Mouse (Mus musculus): ENCODE measurements around the gene Ube4a.

Ube4a gene

GRCm38 (mm10) chr9:44888114-44888624 is 77.2 kb downstream of the Ube4a start:
- CTCF ChIA-PET: no interaction called here

GRCm38 (mm10) chr9:44882981-44883569 is 82.3 kb downstream of the Ube4a start:
- CTCF ChIA-PET: interaction anchor here in 2 of 4 experiments (0.6 to 1.4 kb wide), 2 partner anchors 25 to 121 kb away, joined by 4 to 10 read pairs; no protein-coding TSS in a partner anchor
- POLR2A ChIA-PET: interaction anchor here in 3 of 4 experiments (0.5 to 2.5 kb wide), 14 partner anchors 9 to 650 kb away, joined by 3 to 11 read pairs (median 4); partner anchors contain the start of genes Arcn1 (in 1 of the 3), Atp5l (in 1 of the 3), Ift46 (in 1 of the 3) and Ube4a (in 1 of the 3)

More at GRCm38 (mm10) chr9:44888114-44888624, 77.2 kb downstream of the Ube4a start:
- POLR2A ChIA-PET: no interaction called here

- ChIA-PET POLR2A (interaction anchor here (0.5 to 2.5 kb wide), 35 partner anchors 10 to 1936 kb away, joined by 3 to 11 read pairs (median 4); partner anchors contain the start of genes Atp5l (in 2 of the 4), Ube4a (in 2 of the 4), Arcn1 (in 1 of the 4) and Ift46 (in 1 of the 4)), CTCF (interaction anchor here (0.6 to 1.4 kb wide), 8 partner anchors 16 to 252 kb away, joined by 3 to 10 read pairs (median 4); no protein-coding TSS in a partner anchor)
Observed at GRCm38 (mm10) chr9:44882436-44882980, 82.9 kb downstream of the Ube4a start.

- ChIA-PET CTCF (interaction anchor here (0.6 to 1.4 kb wide), 11 partner anchors 15 to 425 kb away, joined by 3 to 10 read pairs (median 4); no protein-coding TSS in a partner anchor), POLR2A (interaction anchor here (0.5 to 2.5 kb wide), 38 partner anchors 8 to 1983 kb away, joined by 3 to 11 read pairs (median 4); partner anchors contain the start of genes Atp5l (in 2 of the 4), Ube4a (in 2 of the 4), Arcn1 (in 1 of the 4) and Ift46 (in 1 of the 4))
Observed at GRCm38 (mm10) chr9:44881941-44882435, 83.4 kb downstream of the Ube4a start.

GRCm38 (mm10) chr9:44881221-44881871 is 84.1 kb downstream of the Ube4a start, which contains the start of gene Kmt2a:
TSS of gene Kmt2a (minus strand) at chr9:44881296.
- POLR2A ChIA-PET: interaction anchor here in 3 of 4 experiments (0.5 to 2.5 kb wide), 34 partner anchors 9 to 1982 kb away, joined by 3 to 11 read pairs (median 5); partner anchors contain the start of genes Atp5l (in 2 of the 3), Ube4a (in 2 of the 3), Arcn1 (in 1 of the 3) and Ift46 (in 1 of the 3)
- CTCF ChIA-PET: interaction anchor here (0.6 to 1.3 kb wide), 9 partner anchors 15 to 424 kb away, joined by 3 to 8 read pairs (median 5); no protein-coding TSS in a partner anchor

- POLR2A ChIA-PET: interaction anchor here in 3 of 4 experiments (0.6 to 2.5 kb wide), 7 partner anchors 10 to 910 kb away, joined by 3 to 11 read pairs (median 4); partner anchors contain the start of genes Arcn1 (in 1 of the 3) and Ift46 (in 1 of the 3)
- CTCF ChIA-PET: interaction anchor here in 2 of 4 experiments (0.7 kb wide), 2 partner anchors 225 to 396 kb away, joined by 3 to 8 read pairs; no protein-coding TSS in a partner anchor
Observed at GRCm38 (mm10) chr9:44880309-44881081, 84.9 kb downstream of the Ube4a start.

- ChIA-PET POLR2A (interaction anchor here in 3 of 4 experiments (0.6 to 1.7 kb wide), 6 partner anchors 9 to 911 kb away, joined by 3 to 6 read pairs (median 4); no protein-coding TSS in a partner anchor), CTCF (interaction anchor here in 2 of 4 experiments (0.5 to 0.7 kb wide), 3 partner anchors 224 to 460 kb away, joined by 3 to 12 read pairs (median 5); no protein-coding TSS in a partner anchor)
Observed at GRCm38 (mm10) chr9:44879694-44880271, 85.6 kb downstream of the Ube4a start.

GRCm38 (mm10) chr9:44878776-44879500 is 86.5 kb downstream of the Ube4a start:
- ChIA-PET CTCF (interaction anchor here in 3 of 4 experiments (0.5 to 0.7 kb wide), 5 partner anchors 31 to 459 kb away, joined by 3 to 12 read pairs (median 5); no protein-coding TSS in a partner anchor), POLR2A (interaction anchor here in 1 of 4 experiments (0.6 to 1.7 kb wide), 5 partner anchors 8 to 65 kb away, joined by 3 to 6 read pairs (median 3); no protein-coding TSS in a partner anchor)

- ChIA-PET CTCF (interaction anchor here in 1 of 4 experiments (0.7 kb wide), 1 partner anchor 801 kb away, joined by 4 read pairs; no protein-coding TSS in a partner anchor), POLR2A (interaction anchor here (0.6 to 1.2 kb wide), 9 partner anchors 9 to 1914 kb away, joined by 3 to 4 read pairs (median 3); partner anchors contain the start of genes Arcn1 (in 1 of the 4) and Ift46 (in 1 of the 4))
Observed at GRCm38 (mm10) chr9:44877686-44878085, 87.7 kb downstream of the Ube4a start.

GRCm38 (mm10) chr9:44875476-44875875 is 89.9 kb downstream of the Ube4a start:
- ChIA-PET POLR2A (interaction anchor here (0.6 to 2.3 kb wide), 6 partner anchors 9 to 280 kb away, joined by 3 to 9 read pairs (median 4); no protein-coding TSS in a partner anchor), CTCF (interaction anchor here in 1 of 4 experiments (0.6 kb wide), 1 partner anchor 1426 kb away, joined by 4 read pairs; no protein-coding TSS in a partner anchor)

GRCm38 (mm10) chr9:44874198-44874597 is 91.2 kb downstream of the Ube4a start:
- POLR2A ChIA-PET: interaction anchor here in 2 of 4 experiments (0.9 to 1.0 kb wide), 2 partner anchors 12 to 27 kb away, joined by 3 to 4 read pairs; no protein-coding TSS in a partner anchor
- CTCF ChIA-PET: no interaction called here

GRCm38 (mm10) chr9:44873665-44874064 is 91.7 kb downstream of the Ube4a start:
- CTCF ChIA-PET: no interaction called here
- POLR2A ChIA-PET: interaction anchor here in 2 of 4 experiments (0.9 to 1.6 kb wide), 3 partner anchors 8 to 27 kb away, joined by 3 to 6 read pairs (median 4); no protein-coding TSS in a partner anchor
